19 mouse cellular contexts compared by ENCODE assay signal in genomic region chr1:134216629-134216971, GRCm38 (mm10). TPM values are rescaled to one million over a fixed set of nuclear protein-coding genes. Genes with fewer than 3 reads are reported as not detected.
DNase-seq lines count a peak whose midpoint lies in the region; ATAC-seq and TF ChIP-seq lines count a peak whose summit lies in the region.
"Had no signal": no experiment of that assay in that cellular context is flagged by ENCODE, and none has a peak within 500 bp of the region (broad histone marks: within the 10 kb centered on the region; RNA-seq: fewer than 3 reads in every experiment).

No protein-coding gene starts in this region.

- H3K9me3 ChIP-seq in heart, embryonic 10.5 days, result no peaks in the 10 kb centered on the region
- no peaks in the 10 kb centered on the region for H3K9me3 ChIP-seq in intestine, embryonic 16.5 days (ENCODE audit: control insufficient read depth, low read length)
- H3K9me3 ChIP-seq: embryonic facial prominence, embryonic 15.5 days; forebrain, embryonic 15.5 days; limb, embryonic 13.5 days had no signal

- H3K4me1 ChIP-seq in heart, embryonic 10.5 days, result peaks cover 63% of the 10 kb centered on the region
- peaks cover 18% of the 10 kb centered on the region for H3K4me1 ChIP-seq in intestine, embryonic 16.5 days (ENCODE audit: control insufficient read depth, insufficient read depth, low read length)

- no peak for DNase-seq in heart, embryonic 10.5 days (ENCODE audit: low spot score)
- DNase-seq in heart, adult 11 months, result no peak
- DNase-seq in left cerebral cortex, adult 2 months (ENCODE audit: extremely low spot score in 1 of 2, low spot score in 2 of 2), result no peak
- DNase-seq in left cerebral cortex, postnatal 36 days (ENCODE audit: low spot score in 2 of 2), result no peak
- peak; percentile 61 for DNase-seq in ES-CJ7 (ENCODE audit: low read depth, low spot score)
- no peak for DNase-seq in frontal cortex, postnatal 14 days (ENCODE audit: low spot score in 2 of 2)
- no peak for DNase-seq in gastrocnemius, postnatal 14 days
- DNase-seq: cerebellum, adult 8-10 months; gastrocnemius, adult 2 months; lung, adult 2 months; thymus, postnatal 36 days had no signal

- H3K27me3 ChIP-seq in heart, embryonic 10.5 days (ENCODE audit: insufficient read depth, poor library complexity, severe bottlenecking), result peaks cover 10% of the 10 kb centered on the region; the same call in 1 of the 2 replicates
- H3K27me3 ChIP-seq in intestine, embryonic 16.5 days (replicated peaks; ENCODE audit: control insufficient read depth, insufficient read depth, low read length), result no peaks in the 10 kb centered on the region
- H3K27me3 ChIP-seq: embryonic facial prominence, embryonic 15.5 days; forebrain, embryonic 15.5 days had no signal

- TF ChIP-seq CTCF in left cerebral cortex, adult 2 months (IDR thresholded peaks at IDR 0.05), result peak; percentile 16

- peak overlapping the region; percentile 71; the same call in 1 of the 2 replicates for H3K27ac ChIP-seq in heart, embryonic 10.5 days
- no peak overlapping the region; the same call in 1 of the 2 replicates for H3K27ac ChIP-seq in left cerebral cortex, adult 2 months
- peak overlapping the region; percentile 57; the same call in 1 of the 2 replicates for H3K27ac ChIP-seq in intestine, embryonic 16.5 days (ENCODE audit: low read length)
- H3K27ac ChIP-seq: embryonic facial prominence, embryonic 15.5 days; forebrain, embryonic 15.5 days; gastrocnemius, adult 2 months; limb, embryonic 13.5 days had no signal

- no peak overlapping the region for H3K9ac ChIP-seq in intestine, embryonic 16.5 days (ENCODE audit: low read depth, low read length)
- H3K9ac ChIP-seq: embryonic facial prominence, embryonic 15.5 days; forebrain, embryonic 15.5 days; limb, embryonic 13.5 days had no signal

- no peak overlapping the region for H3K4me3 ChIP-seq in heart, embryonic 10.5 days
- H3K4me3 ChIP-seq in left cerebral cortex, adult 2 months, result no peak overlapping the region
- H3K4me3 ChIP-seq in intestine, embryonic 16.5 days (ENCODE audit: low read length), result no peak overlapping the region
- H3K4me3 ChIP-seq: embryonic facial prominence, embryonic 15.5 days; forebrain, embryonic 15.5 days; gastrocnemius, adult 2 months; limb, embryonic 13.5 days had no signal

- WGBS in heart, embryonic 10.5 days, result 87% methylated on average over 2 of the region's 2 CpGs
- 69% methylated on average over 2 of the region's 2 CpGs for WGBS in intestine, embryonic 16.5 days

- H3K36me3 ChIP-seq in heart, embryonic 10.5 days, result no peaks in the 10 kb centered on the region
- no peaks in the 10 kb centered on the region for H3K36me3 ChIP-seq in intestine, embryonic 16.5 days (ENCODE audit: control insufficient read depth, insufficient read depth, low read length)
- H3K36me3 ChIP-seq: embryonic facial prominence, embryonic 15.5 days; forebrain, embryonic 15.5 days; limb, embryonic 13.5 days had no signal

- intact Hi-C loops in left cerebral cortex, adult 2 months (cut with DNase I), result no loop called here
- intact Hi-C loops in left cerebral cortex, postnatal 36 days (cut with DNase I), result no loop called here
- intact Hi-C loops in gastrocnemius, postnatal 14 days (cut with DNase I; ENCODE audit: low total_unique reads), result no loop called here

- ATAC-seq in intestine, embryonic 16.5 days, result 0 out of 2 replicates have a peak, but pooled peaks have one; percentile 15
- ATAC-seq: forebrain, embryonic 15.5 days; inflammation-experienced regulatory T-cells, adult 6 months had no signal

- H3K4me2 ChIP-seq in intestine, embryonic 16.5 days (ENCODE audit: low read depth, low read length), result no peak overlapping the region
- H3K4me2 ChIP-seq: embryonic facial prominence, embryonic 15.5 days; forebrain, embryonic 15.5 days; limb, embryonic 13.5 days had no signal

RNA-seq across cellular contexts. Expression of gene Adora1, which starts 18.6 kb away (rescaled TPM):
- 8.0 and 8.1 TPM in 2 replicates for polyA plus RNA-seq in heart, embryonic 10.5 days (2016; fragmentation: Nextera tagmentation; extraction: Ambion mirVana)
- total RNA-seq in left cerebral cortex, adult 2 months (2021), result 100 to 1,000 TPM; 180 to 188 TPM
- 100 to 1,000 TPM; 175 to 206 TPM for total RNA-seq in left cerebral cortex, postnatal 36 days (2021)
- polyA plus RNA-seq in intestine, embryonic 16.5 days (2015; fragmentation: Nextera tagmentation; extraction: Ambion mirVana), result 6.8 and 8.2 TPM in 2 replicates
- under 1 TPM; 0.58 to 0.78 TPM for total RNA-seq in gastrocnemius, postnatal 14 days (2021)
- polyA plus RNA-seq: inflammation-experienced regulatory T-cells, adult 6 months had no signal

RNA-seq across cellular contexts. Expression of gene Mybph, which starts 23.4 kb away (rescaled TPM):
- polyA plus RNA-seq in heart, embryonic 10.5 days (2016; fragmentation: Nextera tagmentation; extraction: Ambion mirVana), result 0.33 and 0.43 TPM in 2 replicates
- under 1 TPM in 1 of 2 experiments, not detected in 1; 0.25 TPM for total RNA-seq in left cerebral cortex, adult 2 months (2021)
- total RNA-seq in left cerebral cortex, postnatal 36 days (2021), result under 1 TPM in 1 of 2 experiments, not detected in 1; 0.27 TPM
- polyA plus RNA-seq in intestine, embryonic 16.5 days (2015; fragmentation: Nextera tagmentation; extraction: Ambion mirVana), result 0.17 and 0.24 TPM in 2 replicates
- total RNA-seq in gastrocnemius, postnatal 14 days (2021), result 100 to 1,000 TPM; 716 to 830 TPM
- total RNA-seq: ES-E14; heart, postnatal 14 days; layer of hippocampus, adult 18-20 months had no signal
- polyA plus RNA-seq: forebrain, embryonic 15.5 days; inflammation-experienced regulatory T-cells, adult 6 months had no signal

RNA-seq across cellular contexts. Expression of gene Chil1, which starts 34.6 kb away (rescaled TPM):
- 0.87 and 1.1 TPM in 2 replicates for polyA plus RNA-seq in heart, embryonic 10.5 days (2016; fragmentation: Nextera tagmentation; extraction: Ambion mirVana)
- 10 to 100 TPM; 14.0 TPM for total RNA-seq in left cerebral cortex, adult 2 months (2021)
- total RNA-seq in left cerebral cortex, postnatal 36 days (2021), result 10 to 100 TPM; 12.0 to 12.4 TPM
- 0.43 and 0.57 TPM in 2 replicates for polyA plus RNA-seq in intestine, embryonic 16.5 days (2015; fragmentation: Nextera tagmentation; extraction: Ambion mirVana)
- total RNA-seq in gastrocnemius, postnatal 14 days (2021), result 1 to 10 TPM; 1.4 to 2.0 TPM

Comparison
In these comparisons a context has a peak if more than half of its experiments do, and no peak if none do; other contexts are left out.
1. RNA of gene Adora1, which starts 18.6 kb away (total RNA-seq): 175 to 206 TPM in left cerebral cortex, postnatal 36 days and 180 to 188 TPM in left cerebral cortex, adult 2 months; 0.58 to 0.78 TPM in gastrocnemius, postnatal 14 days; every median in the first group is over 10 times any median in the second.
2. RNA of gene Mybph, which starts 23.4 kb away (total RNA-seq): 716 to 830 TPM in gastrocnemius, postnatal 14 days; 0.27 TPM in left cerebral cortex, postnatal 36 days and 0.25 TPM in left cerebral cortex, adult 2 months; every median in the first group is over 100 times any median in the second.
3. RNA of gene Chil1, which starts 34.6 kb away (total RNA-seq): 14.0 TPM in left cerebral cortex, adult 2 months and 12.0 to 12.4 TPM in left cerebral cortex, postnatal 36 days; 1.4 to 2.0 TPM in gastrocnemius, postnatal 14 days; every median in the first group is over 4 times any median in the second.